Mouse (Mus musculus): ENCODE data around the gene Creb3l4.

DNA sequence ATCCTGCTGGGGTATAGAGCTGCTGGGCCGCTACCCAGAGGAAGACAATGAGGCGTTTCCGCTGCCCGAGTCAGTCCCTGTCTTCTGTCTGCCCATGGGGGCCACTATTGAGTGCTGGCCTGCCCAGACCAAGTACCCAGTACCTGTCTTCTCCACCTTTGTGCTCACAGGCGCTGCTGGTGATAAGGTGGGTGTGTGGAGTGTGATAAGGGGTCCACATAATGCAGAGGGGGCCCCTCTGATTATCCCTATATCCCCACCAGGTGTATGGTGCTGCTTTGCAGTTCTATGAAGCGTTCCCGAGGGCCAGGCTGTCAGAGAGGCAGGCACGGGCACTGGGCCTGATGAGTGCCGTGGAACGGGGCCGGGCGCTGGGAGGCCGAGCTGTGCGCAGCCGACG, 25.7 kb upstream of the Creb3l4 start:
- TF ChIP-seq CTCF (IDR thresholded peaks at IDR 0.05; ENCODE audit: extremely low read depth, insufficient read depth, insufficient read length, insufficient replicate concordance) (no peak), POLR2A (IDR thresholded peaks at IDR 0.05; ENCODE audit: low read depth, low read length) (no peak)

Measured in spleen, adult 2 months (tissue).